Mouse (Mus musculus) CD4-positive naive resting alpha-beta T cell, adult 57 days (primary cell): Measurements from ENCODE around the gene Muc1. TPM values are rescaled to one million over a fixed set of nuclear protein-coding genes. Genes with fewer than 3 reads are reported as not detected.

ENCODE experiments used
- total RNA-seq: library from RNA; stranded (reverse); gene quantifications from one replicate; pipeline ENCODE4 v1.2.4, GENCODE M21; 2023

Gene Muc1
- total RNA-seq, result 0.50 TPM

GRCm38 (mm10) chr3:89228836-89229235 is at the start of gene Muc1:
TSS of gene Muc1 (plus strand) at chr3:89229057.

GRCm38 (mm10) chr3:89183058-89183958 is 45.5 kb upstream of the Muc1 start, which contains the start of gene Fam189b:
TSS of gene Fam189b (plus strand) at chr3:89183143.

DNA sequence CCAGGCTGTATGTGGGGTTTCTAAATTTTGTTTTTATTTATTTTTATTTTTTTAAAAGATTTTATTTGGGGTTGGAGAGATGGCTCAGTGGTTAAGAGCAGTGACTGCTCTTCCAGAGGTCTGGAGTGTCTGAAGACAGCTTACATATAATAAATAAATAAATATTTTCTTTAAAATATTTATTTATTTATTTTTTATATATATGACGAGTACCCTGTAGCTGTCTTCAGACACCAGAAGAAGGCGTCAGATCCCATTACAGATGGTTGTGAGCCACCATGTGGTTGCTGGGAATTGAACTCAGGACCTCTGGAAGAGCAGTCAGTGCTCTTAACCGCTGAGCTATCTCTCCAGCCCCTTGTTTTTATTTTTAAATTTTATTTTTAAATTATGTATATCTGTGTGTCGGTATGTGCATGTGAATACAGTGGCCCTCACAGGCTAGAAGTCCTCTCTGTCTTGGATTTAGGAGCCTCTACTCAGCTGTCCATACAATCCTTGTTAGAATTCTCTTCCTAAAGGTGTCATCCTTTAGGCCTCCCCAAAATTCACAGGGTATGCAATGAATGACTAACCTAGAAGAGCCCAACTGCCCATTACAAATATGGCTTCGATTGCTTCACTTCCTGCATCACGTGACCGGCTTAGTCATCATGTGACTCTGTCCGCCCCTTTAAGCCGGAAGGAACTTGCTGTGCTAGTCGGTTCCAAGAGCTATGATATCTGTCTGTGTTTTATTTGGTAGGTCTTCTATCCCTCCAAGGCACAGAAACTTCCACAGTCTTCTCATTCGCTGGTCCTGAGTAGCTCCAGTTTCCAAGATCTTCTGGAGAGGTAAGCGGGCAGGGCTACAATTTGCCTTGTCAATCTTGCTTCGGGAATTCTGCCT is 26.4 kb upstream of the Muc1 start, which contains the start of gene Gba:
Gba (plus strand) TSS at position 676 of the 889 bp plus-strand sequence.

GRCm38 (mm10) chr3:89214681-89215411 is 14.0 kb upstream of the Muc1 start, which contains the start of gene Thbs3:
TSS of gene Thbs3 (plus strand) at chr3:89215180.

DNA sequence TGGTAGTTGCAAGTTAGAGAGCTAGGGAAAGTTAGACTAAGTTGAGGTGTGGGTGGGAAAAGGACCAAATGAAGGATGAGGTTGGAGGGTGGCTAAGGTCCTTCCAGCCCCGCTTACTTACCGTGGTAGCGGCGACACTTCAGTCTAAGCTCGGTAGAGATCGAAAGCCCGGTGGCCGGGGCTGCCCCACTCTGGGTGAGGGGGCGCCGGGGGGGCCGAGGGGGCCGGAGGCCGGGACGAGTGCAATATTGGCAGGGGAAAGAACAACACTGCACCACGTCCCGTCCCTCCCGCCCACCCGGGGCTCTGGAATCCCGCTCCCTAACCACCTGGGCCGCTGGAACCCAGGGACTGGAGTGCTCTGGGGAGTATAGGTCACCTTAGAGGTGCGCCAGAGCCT is 2.0 kb upstream of the Muc1 start, which contains the start of gene Mtx1:
Mtx1 (minus strand) TSS at position 189 of the 400 bp plus-strand sequence.

GRCm38 (mm10) chr3:89245688-89246171 is 16.9 kb downstream of the Muc1 start, which contains the start of gene Krtcap2:
TSS of gene Krtcap2 (plus strand) at chr3:89245966.

GRCm38 (mm10) chr3:89246261-89247100 is 17.6 kb downstream of the Muc1 start, which contains the start of gene Trim46:
TSS of gene Trim46 (minus strand) at chr3:89246309.

DNA sequence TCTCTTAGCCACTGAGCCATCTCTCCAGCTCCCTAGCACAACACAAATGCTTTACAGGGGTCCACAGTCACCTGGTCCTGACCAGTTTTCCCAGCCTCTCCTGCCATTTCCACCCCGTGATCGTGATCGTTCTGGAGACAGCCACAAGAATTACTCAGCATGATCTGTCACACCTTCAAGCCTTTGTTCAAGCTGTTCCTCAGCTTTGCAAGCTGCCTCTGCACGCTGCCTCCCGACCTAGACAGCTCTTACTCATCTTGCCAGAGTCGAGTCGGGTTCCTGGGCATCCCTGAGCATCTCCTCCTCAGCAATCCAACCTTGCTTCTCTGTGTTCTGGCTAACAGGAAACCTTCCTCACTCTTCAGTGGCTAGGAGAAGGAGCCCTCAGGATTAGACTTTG is 30.2 kb downstream of the Muc1 start, which contains the start of gene Dpm3:
Dpm3 (plus strand) TSS at position 283 of the 400 bp plus-strand sequence.

DNA sequence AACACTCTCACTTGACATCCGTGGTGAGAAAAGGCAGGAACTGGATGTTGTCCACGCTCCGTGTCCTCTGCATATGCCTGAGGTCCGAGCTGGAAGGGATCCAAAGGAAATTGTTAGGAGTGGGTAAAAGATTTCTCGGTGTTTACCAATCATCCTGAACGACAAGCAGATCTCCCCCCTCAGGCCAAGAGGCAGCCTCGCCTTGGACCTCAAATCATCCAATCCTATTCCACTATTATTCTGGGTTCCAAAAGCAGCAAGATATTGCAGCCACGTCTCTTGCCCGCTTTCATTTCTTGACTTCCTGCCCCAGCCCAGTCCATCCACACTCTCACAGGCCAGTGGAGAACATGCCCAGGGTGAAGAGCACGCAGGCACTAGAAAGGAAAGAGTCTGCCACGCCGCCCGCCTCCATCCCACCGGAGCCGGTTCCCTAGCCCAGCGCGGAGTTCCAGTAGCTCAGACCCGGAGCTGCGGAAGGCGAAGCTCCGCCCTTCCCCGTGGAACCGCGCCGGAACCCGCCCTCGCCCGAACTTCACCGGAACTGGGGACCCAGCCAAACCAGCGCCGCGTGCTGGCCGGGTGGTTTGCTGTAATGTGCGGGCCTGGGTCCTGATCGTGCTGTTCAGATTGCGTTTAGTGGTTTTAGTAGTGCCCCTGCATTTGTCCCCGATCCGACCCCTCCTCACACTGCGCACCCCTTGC is 41.3 kb downstream of the Muc1 start, which contains the start of gene Slc50a1:
Slc50a1 (minus strand) TSS at position 520 of the 705 bp plus-strand sequence.

DNA sequence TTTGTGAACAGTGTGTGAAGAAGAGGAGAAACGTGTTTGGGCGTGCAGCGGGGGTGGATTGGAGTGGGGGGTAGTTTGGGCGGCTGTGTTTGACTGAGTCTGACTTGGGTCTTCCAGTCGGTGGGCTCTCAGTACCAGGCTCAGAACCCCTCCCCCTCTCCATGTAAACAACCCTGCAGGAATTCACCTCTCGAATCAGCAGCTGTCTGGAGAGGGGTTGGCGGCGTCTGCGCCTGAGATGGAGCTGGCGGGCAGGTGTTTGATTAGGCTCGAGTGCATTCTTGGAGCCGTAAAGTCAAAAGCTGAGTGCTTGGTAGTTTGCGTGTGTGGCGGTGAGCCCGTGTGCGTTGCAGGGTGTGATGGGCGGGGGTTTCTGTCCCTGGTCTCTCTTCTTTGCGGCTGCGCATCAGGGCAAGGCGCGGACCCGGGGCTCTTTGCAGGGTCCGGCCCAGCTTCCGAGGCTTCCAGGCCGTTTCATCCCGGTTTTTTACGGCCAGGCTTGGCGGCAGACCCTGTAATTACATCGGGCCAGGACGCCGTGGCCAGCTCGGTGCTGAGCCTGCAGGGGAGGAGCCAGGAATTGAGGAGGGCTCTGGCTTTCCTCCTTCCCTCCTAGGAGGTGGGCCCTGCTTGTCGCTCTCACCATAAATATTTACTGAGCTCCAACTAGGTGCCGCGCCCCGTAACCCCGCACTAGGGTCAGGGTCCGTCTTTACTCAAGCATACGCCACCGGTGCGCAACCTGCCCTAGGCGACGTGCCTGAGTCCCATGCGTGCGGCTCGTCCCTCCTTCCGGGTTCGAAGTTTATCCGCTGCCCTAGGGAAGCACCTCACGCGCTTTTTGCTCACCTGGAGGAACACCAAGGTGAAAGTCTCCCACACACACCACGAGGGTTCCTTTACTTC is 52.0 kb downstream of the Muc1 start, which contains the start of gene Efna1:
Efna1 (minus strand) TSS at position 537 of the 906 bp plus-strand sequence.

Other genes starting within 250 kb of the Muc1 start
- gene Rusc1, start 135.7 kb upstream of the Muc1 start, total RNA-seq, result 67.5 TPM
- not detected for gene Gm43738, start 128.0 kb upstream of the Muc1 start, total RNA-seq
- 36.2 TPM for gene Fdps, start 127.1 kb upstream of the Muc1 start, total RNA-seq
- gene Pklr, start 92.9 kb upstream of the Muc1 start, total RNA-seq, result not detected
- gene Hcn3, start 68.9 kb upstream of the Muc1 start, total RNA-seq, result 6.1 TPM
- gene Clk2, start 64.3 kb upstream of the Muc1 start, total RNA-seq, result 132 TPM
- 156 TPM for gene Scamp3, start 51.6 kb upstream of the Muc1 start, total RNA-seq
- gene Fam189b, start 45.9 kb upstream of the Muc1 start, total RNA-seq, result 129 TPM
- gene Gba, start 26.1 kb upstream of the Muc1 start, total RNA-seq, result 61.2 TPM
- 12.1 TPM for gene Thbs3, start 13.9 kb upstream of the Muc1 start, total RNA-seq
- gene Mtx1, start 2.0 kb upstream of the Muc1 start, total RNA-seq, result 205 TPM
- gene Krtcap2, start 16.9 kb downstream of the Muc1 start, total RNA-seq, result 94.5 TPM
- 2.0 TPM for gene Trim46, start 17.3 kb downstream of the Muc1 start, total RNA-seq
- gene Dpm3, start 30.3 kb downstream of the Muc1 start, total RNA-seq, result 55.3 TPM
- 113 TPM for gene Slc50a1, start 41.5 kb downstream of the Muc1 start, total RNA-seq
- 0.41 TPM for gene Efna1, start 52.1 kb downstream of the Muc1 start, total RNA-seq
- not detected for gene Efna3, start 93.9 kb downstream of the Muc1 start, total RNA-seq
- not detected for gene Efna4, start 109.0 kb downstream of the Muc1 start, total RNA-seq
- gene Adam15, start 120.9 kb downstream of the Muc1 start, total RNA-seq, result 19.3 TPM
- 0.24 TPM for gene Dcst2, start 132.9 kb downstream of the Muc1 start, total RNA-seq
- not detected for gene Dcst1, start 136.2 kb downstream of the Muc1 start, total RNA-seq
- 111 TPM for gene Zbtb7b, start 165.7 kb downstream of the Muc1 start, total RNA-seq
- gene Lenep, start 173.7 kb downstream of the Muc1 start, total RNA-seq, result not detected
- gene Flad1, start 182.8 kb downstream of the Muc1 start, total RNA-seq, result 29.4 TPM
- 2.8 TPM for gene Cks1b, start 189.3 kb downstream of the Muc1 start, total RNA-seq
- 96.2 TPM for gene Shc1, start 189.4 kb downstream of the Muc1 start, total RNA-seq
- gene Pygo2, start 201.2 kb downstream of the Muc1 start, total RNA-seq, result 54.1 TPM
- gene Pbxip1, start 207.6 kb downstream of the Muc1 start, total RNA-seq, result 115 TPM
- 8.2 TPM for gene Pmvk, start 225.5 kb downstream of the Muc1 start, total RNA-seq